Mouse (Mus musculus) liver, postnatal 0 days (tissue): ENCODE data around the gene Jade1.

Experiments
- CTCF ChIP-seq: sonication (generic); IDR thresholded peaks from 2 replicates; pipeline ENCODE4 v1.5.1; 2016; ENCODE audit warnings: antibody characterized with exemption, low read depth
- EP300 ChIP-seq: IDR thresholded peaks from 2 replicates; pipeline ENCODE4 v1.6.1; 2016; ENCODE audit warnings: antibody characterized with exemption, low read depth, mild to moderate bottlenecking

GRCm38 (mm10) chr3:41514683-41515305, 40.7 kb upstream of the Jade1 start:
- TF ChIP-seq CTCF = no peak
- TF ChIP-seq EP300 = no peak
